Mouse (Mus musculus) intestine, embryonic 16.5 days (tissue): ENCODE data around the gene Mknk2. TPM values are rescaled to one million over a fixed set of nuclear protein-coding genes. Genes with fewer than 3 reads are reported as not detected.

Experiments
- ATAC-seq: fragments of 200-750 bp; cut with Nextera tagmentation; 2 replicates; pipeline ENCODE4 v1.8.0; 2017; ENCODE audit warnings: moderate TSS enrichment, moderate library complexity
- H3K27ac ChIP-seq: fragments of 300-500 bp; sonication (generic); 2 replicates; pipeline ENCODE4 v1.5.1; 2014; ENCODE audit warnings: mild to moderate bottlenecking, low read length
- H3K27me3 ChIP-seq: fragments of 300-500 bp; sonication (generic); replicated peaks from 2 replicates; pipeline ENCODE4 v1.6.1; 2014; ENCODE audit warnings: low read length, control low read depth, mixed read lengths; ENCODE audit not compliant: control insufficient read depth, insufficient read depth
- H3K36me3 ChIP-seq: fragments of 300-500 bp; sonication (generic); 2 replicates; pipeline ENCODE4 v1.6.1; 2014; ENCODE audit warnings: low read length, control low read depth; ENCODE audit not compliant: control insufficient read depth, insufficient read depth
- H3K4me1 ChIP-seq: fragments of 300-500 bp; sonication (generic); 2 replicates; pipeline ENCODE4 v1.6.1; 2014; ENCODE audit warnings: low read length, control low read depth, mixed read lengths; ENCODE audit not compliant: control insufficient read depth, insufficient read depth
- H3K4me2 ChIP-seq: fragments of 300-500 bp; sonication (generic); 2 replicates; pipeline ENCODE4 v1.6.1; 2014; ENCODE audit warnings: low read depth, low read length, control low read depth
- H3K4me3 ChIP-seq: fragments of 300-500 bp; sonication (generic); 2 replicates; pipeline ENCODE4 v1.5.1; 2014; ENCODE audit warnings: mild to moderate bottlenecking, low read length
- H3K9ac ChIP-seq: fragments of 300-500 bp; sonication (generic); 2 replicates; pipeline ENCODE4 v1.6.1; 2014; ENCODE audit warnings: low read depth, low read length
- H3K9me3 ChIP-seq: fragments of 300-500 bp; sonication (generic); 2 replicates; pipeline ENCODE4 v1.6.1; 2016; ENCODE audit warnings: low read length, control low read depth; ENCODE audit not compliant: control insufficient read depth
- WGBS: fragments of 180-500 bp; shearing (Covaris S2); extraction: QIAGEN DNeasy Blood & Tissue Kit; methylation state at CpG from one replicate; pipeline ENCODE4 v1.1.7; 2014; 5-methylcytosine and 5-hydroxymethylcytosine counted together
- polyA plus RNA-seq: library from polyadenylated mRNA; unstranded; fragments of >200 nt; fragmentation: Nextera tagmentation; extraction: Ambion mirVana; gene quantifications from 2 replicates; pipeline ENCODE4 v1.2.1, GENCODE M21; 2015

The Mknk2 gene
- polyA plus RNA-seq, 1 experiment from 2014 or later, result 18.3 TPM

DNA sequence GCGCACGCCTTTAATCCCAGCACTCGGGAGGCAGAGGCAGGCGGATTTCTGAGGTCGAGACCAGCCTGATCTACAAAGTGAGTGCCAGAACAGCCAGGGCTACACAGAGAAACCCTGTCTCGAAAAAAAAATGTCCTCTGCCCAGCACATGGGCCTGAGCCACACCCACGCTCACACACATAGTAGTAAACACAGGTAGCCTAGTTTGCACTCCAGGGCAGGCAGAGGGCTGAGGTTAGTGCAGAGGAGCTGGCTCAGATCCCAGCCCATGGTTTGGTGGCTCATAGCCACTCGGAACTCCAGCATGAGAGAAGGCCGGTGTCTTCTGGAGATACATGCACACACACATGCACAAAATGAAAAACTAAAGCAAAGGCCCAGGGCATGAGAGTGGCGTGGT, 31.0 kb downstream of the Mknk2 start:
- Histone ChIP-seq H3K4me3 (no peak overlapping the region), H3K4me2 (no peak overlapping the region), H3K9ac (no peak overlapping the region), H3K27me3 (no peaks in the 10 kb centered on the region), H3K4me1 (no peaks in the 10 kb centered on the region), H3K36me3 (peaks cover 30% of the 10 kb centered on the region), H3K9me3 (no peaks in the 10 kb centered on the region), H3K27ac (no peak overlapping the region)
- WGBS, result 96% methylated on average over 10 of the region's 10 CpGs
- ATAC-seq, result no peak

DNA sequence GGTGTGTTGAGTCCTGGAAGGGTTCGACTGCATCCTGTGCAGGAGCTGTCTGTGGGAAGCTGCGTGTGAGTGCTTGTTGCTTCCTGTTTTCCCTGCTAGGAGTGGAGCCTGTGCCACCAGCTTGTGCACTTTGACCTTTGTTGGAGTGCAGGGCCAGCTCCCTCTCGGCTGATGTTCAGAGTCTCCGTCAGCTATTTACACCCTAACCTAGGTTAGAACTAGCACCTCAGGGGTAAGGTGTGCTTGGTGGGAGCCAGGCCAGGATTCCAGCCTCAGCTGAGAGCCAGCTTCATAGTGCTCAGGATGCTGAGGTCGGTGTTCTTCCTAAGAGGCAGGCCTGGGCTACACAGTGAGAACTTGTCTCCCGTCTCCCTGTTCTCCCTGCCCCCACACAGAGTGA, 42.6 kb downstream of the Mknk2 start:
- ATAC-seq, result peak; percentile 39
- Histone ChIP-seq H3K9me3 (no peaks in the 10 kb centered on the region), H3K4me2 (no peak overlapping the region), H3K36me3 (peaks cover 47% of the 10 kb centered on the region), H3K27me3 (no peaks in the 10 kb centered on the region), H3K4me3 (no peak overlapping the region), H3K4me1 (no peaks in the 10 kb centered on the region), H3K9ac (no peak overlapping the region), H3K27ac (no peak overlapping the region; the same call in 1 of the 2 replicates)
- 72% methylated on average over 6 of the region's 6 CpGs for WGBS

DNA sequence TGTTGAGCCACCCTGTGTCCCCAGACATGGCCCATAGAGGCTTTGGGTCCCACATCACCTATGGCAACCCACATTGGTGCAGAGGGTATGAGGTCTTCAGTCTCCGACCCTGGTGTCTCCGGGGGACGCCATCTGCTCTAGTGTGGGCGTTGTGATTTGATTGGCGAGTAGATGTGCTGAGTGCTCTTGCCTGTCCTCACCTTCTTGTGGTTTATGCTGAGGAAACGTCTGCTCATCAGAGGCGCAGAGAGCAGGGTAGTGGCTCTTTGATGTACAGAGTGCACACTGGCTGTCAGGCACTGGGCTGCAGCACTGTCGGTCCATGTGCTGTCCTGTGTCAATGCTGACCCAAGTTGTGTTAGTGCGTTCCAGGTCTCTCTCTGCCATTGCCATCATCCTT, 49.0 kb downstream of the Mknk2 start:
- Histone ChIP-seq H3K36me3 (peaks cover 2% of the 10 kb centered on the region), H3K4me2 (no peak overlapping the region), H3K27me3 (no peaks in the 10 kb centered on the region), H3K9ac (no peak overlapping the region), H3K4me1 (peaks cover 42% of the 10 kb centered on the region), H3K27ac (no peak overlapping the region), H3K4me3 (no peak overlapping the region), H3K9me3 (no peaks in the 10 kb centered on the region)
- no peak for ATAC-seq
- 84% methylated on average over 9 of the region's 9 CpGs for whole genome bisulfite sequencing

DNA sequence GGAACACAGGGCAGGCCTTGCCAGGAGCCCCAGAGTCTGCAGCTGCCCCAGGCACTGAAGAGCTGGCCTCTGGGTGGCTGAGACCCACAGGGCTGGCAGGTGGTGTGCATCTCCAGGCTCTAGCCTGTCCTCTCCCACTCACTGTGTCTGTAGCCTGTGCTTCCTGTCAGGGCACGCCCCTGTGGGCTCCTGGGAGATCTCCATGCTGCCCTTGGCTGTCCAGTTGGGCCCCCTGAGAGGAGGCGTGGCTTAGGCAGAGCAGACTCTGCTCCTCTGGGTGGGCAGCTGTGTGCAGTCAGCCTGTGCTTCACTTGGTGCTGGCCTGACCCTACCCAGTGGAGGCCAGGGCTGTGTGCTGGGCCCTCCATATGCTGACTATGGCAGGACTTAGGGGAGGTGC, 50.2 kb downstream of the Mknk2 start:
- 17% methylated on average over 2 of the region's 2 CpGs for WGBS
- H3K27ac ChIP-seq, result peak overlapping the region; percentile 43
- H3K4me2 ChIP-seq, result peak overlapping the region; percentile 21; the same call in 1 of the 2 replicates
- H3K36me3 ChIP-seq, result no peaks in the 10 kb centered on the region
- peak overlapping the region; percentile 46 for H3K9ac ChIP-seq
- peak; percentile 37 for ATAC-seq
- H3K9me3 ChIP-seq, result no peaks in the 10 kb centered on the region
- no peaks in the 10 kb centered on the region for H3K27me3 ChIP-seq
- peaks cover 49% of the 10 kb centered on the region for H3K4me1 ChIP-seq
- H3K4me3 ChIP-seq, result no peak overlapping the region

DNA sequence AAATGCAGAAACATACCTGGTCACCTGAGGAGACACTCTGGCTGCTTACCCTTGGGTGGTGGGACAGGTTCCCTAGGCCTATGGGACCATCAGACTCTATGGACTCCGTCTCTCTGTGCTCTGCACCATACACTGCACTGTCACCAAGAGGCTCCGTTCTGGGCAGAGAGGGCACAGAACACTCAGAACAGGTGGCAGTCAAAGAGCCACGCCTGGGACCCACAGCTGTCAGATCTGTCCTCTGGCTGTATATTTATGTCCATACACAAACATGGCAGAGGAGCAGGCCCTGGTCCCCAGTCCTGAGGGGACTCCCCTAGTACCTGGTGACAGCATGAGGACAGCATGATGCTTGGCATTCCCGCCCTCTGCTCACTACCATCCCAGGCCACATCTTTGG, 52.1 kb downstream of the Mknk2 start:
- peaks cover 55% of the 10 kb centered on the region for H3K4me1 ChIP-seq
- H3K27ac ChIP-seq, result peak overlapping the region; percentile 79
- no peaks in the 10 kb centered on the region for H3K36me3 ChIP-seq
- no peaks in the 10 kb centered on the region for H3K27me3 ChIP-seq
- no peak overlapping the region; the same call in 1 of the 2 replicates for H3K4me3 ChIP-seq
- ATAC-seq, result no peak
- peak overlapping the region; percentile 5 for H3K9ac ChIP-seq
- H3K4me2 ChIP-seq, result 0 out of 2 replicates have a peak overlapping the region, but pooled peaks have one; percentile 3
- no peaks in the 10 kb centered on the region for H3K9me3 ChIP-seq
- WGBS, result 82% methylated on average over 4 of the region's 4 CpGs

DNA sequence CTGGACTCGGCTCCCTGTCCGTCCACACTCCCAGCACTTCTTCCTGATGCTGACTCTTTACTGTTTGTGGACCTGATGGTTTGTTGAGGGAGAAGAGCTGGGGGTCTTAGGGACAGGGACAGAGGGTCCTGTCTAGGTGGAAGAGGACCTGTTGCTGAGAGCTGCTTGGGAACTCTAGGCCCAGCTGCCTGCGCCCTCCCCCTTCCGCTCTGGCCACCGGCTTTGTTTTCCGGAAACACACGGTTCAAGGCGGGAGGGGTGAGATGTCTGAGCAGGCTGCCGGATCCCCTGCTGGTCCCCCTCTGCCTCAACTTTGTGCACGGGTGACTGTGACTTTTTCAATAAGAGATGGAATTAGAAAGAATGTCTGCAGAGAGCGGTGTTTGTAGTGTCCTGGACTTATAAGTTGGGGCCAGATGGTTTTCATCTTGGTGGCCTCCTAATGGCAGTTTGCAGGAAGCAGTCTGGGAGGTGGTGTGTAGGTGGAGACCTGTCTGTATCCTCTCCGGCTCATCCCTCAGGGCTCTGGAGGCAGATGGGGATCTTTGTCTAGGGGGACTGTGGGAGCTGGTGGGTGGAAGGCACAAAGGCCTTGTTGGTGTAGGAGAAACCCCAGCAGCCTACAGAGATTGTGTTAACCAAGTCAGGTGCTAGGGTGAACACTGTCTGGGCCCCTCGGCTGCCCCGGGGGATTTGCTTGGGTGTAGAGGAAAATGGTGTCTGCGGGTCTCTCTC, 54.3 kb downstream of the Mknk2 start:
- Histone ChIP-seq H3K9ac (peak overlapping the region; percentile 92), H3K27me3 (no peaks in the 10 kb centered on the region), H3K36me3 (no peaks in the 10 kb centered on the region), H3K4me2 (peak overlapping the region; percentile 87), H3K4me1 (peaks cover 49% of the 10 kb centered on the region), H3K4me3 (peak overlapping the region; percentile 86), H3K27ac (peak overlapping the region; percentile 90), H3K9me3 (no peaks in the 10 kb centered on the region)
- 13% methylated on average over 15 of the region's 15 CpGs for WGBS
- ATAC-seq, result no peak

DNA sequence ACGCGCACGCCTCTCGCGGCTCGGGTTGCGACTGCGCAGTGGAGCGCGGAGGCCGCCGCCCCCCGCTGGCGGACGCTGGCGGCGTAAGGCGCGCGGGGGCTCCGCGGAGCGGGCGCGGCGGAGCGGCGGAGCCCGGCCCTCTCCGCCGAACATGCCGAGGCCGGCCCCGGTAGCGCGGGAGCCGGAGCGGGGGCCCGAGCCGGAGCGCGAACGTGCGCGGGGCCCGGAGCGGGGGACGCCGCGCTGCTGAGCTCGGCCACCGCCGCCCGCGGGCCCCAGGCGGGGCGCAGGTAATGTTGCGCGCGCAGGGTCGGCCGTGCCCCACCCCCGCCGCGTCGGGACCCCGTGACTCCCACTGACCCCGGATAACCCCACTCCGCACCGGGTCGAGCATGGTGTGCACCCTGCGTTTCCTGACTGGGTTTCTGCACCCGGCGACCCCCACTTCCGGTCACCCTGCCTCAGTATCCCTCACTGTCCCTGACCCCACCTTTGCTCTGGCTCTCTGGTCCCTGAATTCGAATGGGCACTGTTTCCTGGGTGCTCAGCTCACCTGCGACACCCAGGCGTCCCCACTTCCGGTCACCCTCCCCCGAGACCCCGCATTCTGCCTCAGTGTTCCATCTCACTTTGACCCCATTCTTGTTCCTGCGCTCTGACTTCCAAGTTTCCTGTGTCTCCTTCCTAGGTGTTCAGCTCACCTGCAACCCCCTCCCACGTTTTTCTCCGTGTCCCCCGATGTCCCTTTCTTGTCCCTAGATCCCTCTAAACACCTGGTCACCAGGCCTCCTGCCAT, 55.1 kb downstream of the Mknk2 start, which contains the start of gene Csnk1g2:
Csnk1g2 (plus strand) TSS at position 178 of the 796 bp plus-strand sequence.
- H3K9me3 ChIP-seq, result no peaks in the 10 kb centered on the region
- no peaks in the 10 kb centered on the region for H3K27me3 ChIP-seq
- peak within 1 kb of the TSS; percentile 92 for H3K9ac ChIP-seq
- under 1% methylated on average over 79 of the region's 85 CpGs for WGBS
- ATAC-seq, result peak; percentile 22
- peak within 1 kb of the TSS; percentile 97 for H3K27ac ChIP-seq
- peak within 1 kb of the TSS; percentile 87 for H3K4me2 ChIP-seq
- H3K36me3 ChIP-seq, result no peaks in the 10 kb centered on the region
- H3K4me3 ChIP-seq, result peak within 1 kb of the TSS; percentile 86
- peaks cover 45% of the 10 kb centered on the region for H3K4me1 ChIP-seq

DNA sequence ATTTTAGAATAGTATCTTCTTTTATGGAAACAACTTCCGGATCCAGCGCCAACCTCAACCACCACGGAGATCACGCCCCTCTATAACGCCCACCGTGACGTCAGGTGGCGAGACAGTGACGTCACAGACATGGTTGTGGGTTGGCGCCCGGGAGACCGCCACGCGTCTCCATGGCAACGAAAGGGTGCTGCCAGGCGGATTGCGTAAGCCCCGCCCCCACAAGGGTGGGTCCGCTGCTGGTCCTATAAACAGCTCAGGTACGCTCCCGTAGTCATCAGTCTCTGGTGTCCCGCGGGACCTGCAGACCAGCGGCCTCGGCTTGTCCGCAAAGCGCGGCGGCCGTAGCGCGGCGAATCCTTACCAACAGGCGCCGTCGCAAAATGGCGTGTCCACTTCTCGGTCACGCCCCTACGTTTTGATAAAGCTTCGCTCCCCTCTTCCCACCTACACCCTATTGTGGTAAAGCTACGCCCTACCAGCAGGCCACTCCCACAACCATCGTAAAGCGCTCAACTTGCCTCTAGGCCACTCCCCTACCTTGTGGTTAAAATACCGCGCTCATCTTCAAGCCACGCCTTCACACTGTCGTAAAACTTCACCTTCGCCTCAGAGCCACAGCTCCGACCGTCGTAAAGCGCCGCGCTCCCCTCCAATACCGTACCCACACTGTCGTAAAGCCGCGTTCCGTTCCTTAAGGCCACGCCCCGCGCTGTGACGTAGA, 55.8 kb downstream of the Mknk2 start:
- no peaks in the 10 kb centered on the region for H3K9me3 ChIP-seq
- H3K36me3 ChIP-seq, result no peaks in the 10 kb centered on the region
- H3K9ac ChIP-seq, result peak overlapping the region; percentile 92
- peak; percentile 95 for ATAC-seq
- H3K27ac ChIP-seq, result peak overlapping the region; percentile 97
- H3K4me1 ChIP-seq, result peaks cover 38% of the 10 kb centered on the region
- peak overlapping the region; percentile 86 for H3K4me3 ChIP-seq
- peak overlapping the region; percentile 71 for H3K4me2 ChIP-seq
- no peaks in the 10 kb centered on the region for H3K27me3 ChIP-seq
- WGBS, result under 1% methylated on average over 64 of the region's 64 CpGs

DNA sequence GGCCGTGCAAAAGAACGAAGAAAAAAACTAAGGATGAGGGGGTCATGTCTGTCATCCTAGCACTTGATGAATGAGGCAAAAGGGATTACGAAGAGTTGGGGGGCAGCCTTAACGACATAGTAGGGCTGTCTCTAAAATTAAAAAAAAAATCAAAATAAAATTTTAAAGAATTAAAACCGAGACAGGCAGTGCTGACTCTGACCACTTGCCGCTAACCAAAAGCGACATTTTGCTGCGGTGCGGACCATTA, 56.3 kb downstream of the Mknk2 start:
- WGBS, result 1% methylated on average over 9 of the region's 9 CpGs
- no peak for ATAC-seq
- H3K36me3 ChIP-seq, result no peaks in the 10 kb centered on the region
- peak overlapping the region; percentile 97 for H3K27ac ChIP-seq
- H3K4me2 ChIP-seq, result peak overlapping the region; percentile 71
- no peaks in the 10 kb centered on the region for H3K27me3 ChIP-seq
- H3K4me3 ChIP-seq, result peak overlapping the region; percentile 61
- peaks cover 36% of the 10 kb centered on the region for H3K4me1 ChIP-seq
- no peaks in the 10 kb centered on the region for H3K9me3 ChIP-seq
- peak overlapping the region; percentile 70 for H3K9ac ChIP-seq
